Mouse (Mus musculus) thymus, adult 2 months (tissue): Measurements from ENCODE around the gene Cisd3. TPM values are rescaled to one million over a fixed set of nuclear protein-coding genes. Genes with fewer than 3 reads are reported as not detected.

Experiments used
- DNase-seq: peaks from one replicate; pipeline ENCODE4 v3.0.0; 2021
- H3K27ac ChIP-seq: fragments of 200-500 bp; 2 replicates; pipeline ENCODE4 v1.5.1; 2012; ENCODE audit warnings: low read length, control low read depth; ENCODE audit not compliant: control insufficient read depth, insufficient read depth
- H3K27me3 ChIP-seq: fragments of 200-500 bp; 2 replicates; pipeline ENCODE4 v1.6.1; 2012; ENCODE audit warnings: mild to moderate bottlenecking, low read length, moderate library complexity, mixed read lengths; ENCODE audit not compliant: control insufficient read depth, insufficient read depth
- H3K36me3 ChIP-seq: fragments of 200-500 bp; 2 replicates; pipeline ENCODE4 v1.6.1; 2012; ENCODE audit warnings: mild to moderate bottlenecking, low read length, moderate library complexity; ENCODE audit not compliant: control insufficient read depth, insufficient read depth
- H3K4me1 ChIP-seq: fragments of 200-500 bp; replicated peaks from 2 replicates; pipeline ENCODE4 v1.6.1; 2012; ENCODE audit warnings: low read length; ENCODE audit not compliant: control insufficient read depth, insufficient read depth
- H3K4me3 ChIP-seq: fragments of 200-500 bp; 2 replicates; pipeline ENCODE4 v1.5.1; 2012; ENCODE audit warnings: mild to moderate bottlenecking, low read length, control low read depth, moderate library complexity; ENCODE audit not compliant: control insufficient read depth, insufficient read depth
- CTCF ChIP-seq: fragments of 200-500 bp; IDR thresholded peaks from 2 replicates; pipeline ENCODE4 v1.5.1; 2012; ENCODE audit warnings: mild to moderate bottlenecking, control low read depth, low read length, moderate library complexity, borderline replicate concordance; ENCODE audit not compliant: control insufficient read depth, poor library complexity, insufficient read depth; ENCODE audit errors: extremely low read depth
- POLR2A ChIP-seq: fragments of 200-500 bp; IDR thresholded peaks from 2 replicates; pipeline ENCODE4 v1.6.1; 2012; ENCODE audit warnings: mild to moderate bottlenecking, low read length, control low read depth, moderate library complexity; ENCODE audit not compliant: control insufficient read depth, poor library complexity, insufficient read depth; ENCODE audit errors: extremely low read depth
- WGBS: fragments of 180-500 bp; shearing (Covaris S2); methylation state at CpG from one replicate; pipeline ENCODE4 v1.1.7; 2018; 5-methylcytosine and 5-hydroxymethylcytosine counted together
- polyA plus RNA-seq: library from polyadenylated mRNA; depleted of rRNA; stranded (reverse); fragments of >200 nt; gene quantifications from 2 replicates; pipeline ENCODE4 v1.2.3, GENCODE M21; 2012

Gene Cisd3
- polyA plus RNA-seq, 1 experiment = 24.9 TPM

DNA sequence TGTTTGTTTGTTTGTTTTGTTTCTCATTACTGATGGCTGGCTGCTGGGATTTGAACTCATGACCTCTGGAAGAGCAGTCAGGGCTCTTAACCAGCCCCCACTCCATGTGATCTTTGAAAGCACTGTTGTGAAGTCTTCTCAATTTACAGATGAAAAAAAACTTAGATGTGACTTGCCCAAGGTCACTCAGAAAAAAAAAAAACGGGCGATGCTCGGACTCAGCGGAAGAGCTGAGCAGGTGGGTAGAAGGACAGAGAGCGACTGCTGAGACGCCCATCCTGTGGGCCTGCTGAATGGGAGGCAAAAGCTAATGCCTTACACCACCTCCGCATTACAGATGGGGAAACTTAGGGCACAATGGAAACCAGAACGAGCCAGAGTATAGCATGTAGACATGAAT is 11.0 kb downstream of the Cisd3 start:
- H3K36me3 ChIP-seq = no peaks in the 10 kb centered on the region
- TF ChIP-seq CTCF (no peak), POLR2A (no peak)
- H3K27me3 ChIP-seq = peaks cover 14% of the 10 kb centered on the region; the same call in 1 of the 2 replicates
- no peak overlapping the region for H3K27ac ChIP-seq
- H3K4me3 ChIP-seq = no peak overlapping the region
- no peak for DNase-seq
- peaks cover 21% of the 10 kb centered on the region for H3K4me1 ChIP-seq
- WGBS = 95% methylated on average over 8 of the region's 8 CpGs

DNA sequence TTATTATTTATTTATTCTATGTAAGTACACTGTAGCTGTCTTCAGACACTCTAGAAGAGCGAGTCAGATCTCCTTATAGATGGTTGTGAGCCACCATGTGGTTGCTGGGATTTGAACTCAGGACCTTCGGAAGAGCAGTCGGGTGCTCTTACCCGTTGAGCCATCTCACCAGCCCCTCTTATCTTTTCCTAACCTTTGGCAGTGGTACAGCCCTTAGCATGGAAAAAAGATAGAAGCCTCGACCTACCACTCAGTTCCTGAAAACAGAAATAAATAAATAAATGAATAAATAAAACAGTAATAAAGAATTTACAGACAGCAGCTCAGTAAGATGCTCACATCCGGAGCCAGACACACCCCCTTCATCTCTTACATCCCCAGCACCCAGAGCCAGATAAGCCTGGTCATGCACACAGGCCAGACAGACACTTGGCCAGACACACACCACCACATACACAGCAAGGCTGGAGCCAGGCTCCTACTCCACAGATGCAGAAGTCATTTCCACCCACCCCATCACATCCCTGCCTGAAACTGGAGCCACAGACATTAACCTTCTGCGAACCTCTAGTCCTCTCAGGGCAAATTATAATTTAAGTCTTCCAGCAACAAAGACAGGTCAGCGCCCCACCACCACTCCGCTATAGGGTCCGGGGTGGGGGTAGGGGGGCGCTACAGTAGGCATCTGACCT is 11.7 kb downstream of the Cisd3 start:
- Histone ChIP-seq H3K36me3 (no peaks in the 10 kb centered on the region), H3K4me3 (no peak overlapping the region), H3K27ac (no peak overlapping the region), H3K27me3 (peaks cover 14% of the 10 kb centered on the region; the same call in 1 of the 2 replicates), H3K4me1 (peaks cover 21% of the 10 kb centered on the region)
- WGBS = 91% methylated on average over 11 of the region's 11 CpGs
- TF ChIP-seq POLR2A (no peak), CTCF (no peak)
- DNase-seq = no peak

DNA sequence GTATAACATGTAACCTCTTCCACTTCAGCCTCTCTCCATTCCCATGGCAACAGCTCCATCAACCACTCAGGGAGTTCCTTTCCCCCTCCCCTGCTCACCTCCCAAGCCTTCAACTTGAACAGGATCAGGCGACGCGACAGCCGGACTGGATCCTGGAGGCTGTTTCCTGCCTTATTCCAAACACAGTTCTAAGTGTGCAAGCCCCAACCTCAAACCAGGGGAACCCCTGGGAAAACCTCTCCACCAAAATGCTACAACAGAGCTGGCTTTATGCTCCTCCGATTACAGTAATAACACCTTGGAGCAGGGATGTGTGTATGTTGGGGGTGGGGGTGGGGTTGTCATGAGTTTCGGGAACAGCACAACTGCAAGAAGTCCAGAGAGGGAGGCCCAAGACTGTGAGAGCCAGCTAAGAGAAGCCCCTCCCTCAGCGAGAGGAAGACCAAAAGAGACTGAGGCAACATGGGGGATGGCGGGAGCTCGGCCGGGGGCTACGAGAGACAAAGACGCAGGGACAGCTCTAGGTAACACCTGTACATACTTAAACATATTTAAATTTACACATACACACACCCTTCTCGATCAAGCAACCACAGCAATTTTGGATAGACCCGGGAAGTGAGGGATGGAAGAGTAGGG is 12.4 kb downstream of the Cisd3 start:
- Histone ChIP-seq H3K4me3 (no peak overlapping the region), H3K4me1 (peaks cover 21% of the 10 kb centered on the region), H3K27me3 (peaks cover 14% of the 10 kb centered on the region; the same call in 1 of the 2 replicates), H3K27ac (no peak overlapping the region), H3K36me3 (no peaks in the 10 kb centered on the region)
- DNase-seq = no peak
- WGBS = 73% methylated on average over 14 of the region's 14 CpGs
- no peak for TF ChIP-seq POLR2A
- TF ChIP-seq CTCF = no peak

DNA sequence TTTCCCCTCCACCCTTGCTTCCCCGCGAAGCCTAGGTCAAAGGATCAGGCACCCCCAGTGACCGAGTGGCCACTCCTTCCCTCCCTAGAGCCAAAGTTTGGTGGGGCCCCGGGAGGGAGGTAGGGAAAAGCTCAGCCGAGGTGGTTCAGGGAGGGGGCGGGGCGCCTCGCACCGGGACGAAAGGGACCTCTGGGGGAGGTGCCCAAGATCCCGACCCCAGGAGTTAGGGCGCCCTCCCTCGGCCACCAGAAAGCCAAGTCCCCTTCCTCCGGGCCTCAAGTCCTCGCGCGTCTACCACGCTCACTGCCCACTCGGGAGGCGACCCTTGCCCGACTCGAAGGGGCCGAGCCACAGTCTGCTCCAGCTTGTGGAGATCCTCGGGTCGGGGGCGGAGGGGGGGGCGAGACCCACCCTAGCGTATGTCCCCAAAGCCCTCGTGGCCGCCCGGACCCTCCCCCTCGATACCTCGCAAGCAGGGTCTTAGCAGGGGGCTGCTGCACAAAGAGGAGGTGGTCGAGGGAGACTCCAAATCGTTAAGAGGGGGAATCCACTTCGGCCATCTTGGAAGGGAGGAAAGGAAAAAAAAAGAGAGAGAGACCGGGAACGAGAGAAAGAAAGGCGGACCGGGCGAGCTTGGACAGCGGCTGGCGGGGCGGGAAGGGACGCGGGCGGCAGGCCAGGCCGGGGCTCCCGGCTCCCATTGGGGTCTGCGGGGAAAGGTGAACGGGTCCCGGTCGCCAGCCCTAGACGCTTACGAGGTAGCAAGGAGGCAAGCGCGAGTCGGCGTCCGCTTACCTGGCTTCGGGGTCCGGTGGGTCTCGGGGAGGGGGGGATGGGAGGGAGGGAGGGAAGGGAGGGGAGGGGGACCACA is 13.3 kb downstream of the Cisd3 start:
- H3K36me3 ChIP-seq = no peaks in the 10 kb centered on the region
- peaks cover 25% of the 10 kb centered on the region for H3K4me1 ChIP-seq
- peak overlapping the region; percentile 37 for H3K4me3 ChIP-seq
- peaks cover 14% of the 10 kb centered on the region; the same call in 1 of the 2 replicates for H3K27me3 ChIP-seq
- no peak for DNase-seq
- WGBS = under 1% methylated on average over 63 of the region's 63 CpGs
- no peak for TF ChIP-seq CTCF
- no peak for TF ChIP-seq POLR2A
- no peak overlapping the region for H3K27ac ChIP-seq

DNA sequence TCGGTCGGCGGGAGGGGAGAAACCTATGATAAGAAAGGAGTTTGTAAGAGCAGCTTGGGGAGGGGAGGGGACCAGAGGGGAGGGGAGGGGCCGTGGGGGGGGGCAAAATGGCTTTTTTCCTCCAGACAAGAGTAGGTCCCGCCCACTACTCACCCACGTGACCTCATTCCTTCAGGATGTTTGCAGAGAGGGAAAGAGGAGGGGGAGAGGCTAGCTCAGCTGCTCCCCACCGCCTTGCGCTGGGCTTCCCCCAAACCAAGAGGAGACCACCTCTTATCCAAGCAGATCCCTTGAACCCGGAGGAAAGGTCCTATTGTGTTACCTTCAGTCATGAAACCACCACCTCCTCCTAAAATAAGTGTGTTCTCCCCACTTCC is 14.0 kb downstream of the Cisd3 start:
- Histone ChIP-seq H3K27ac (no peak overlapping the region), H3K27me3 (peaks cover 14% of the 10 kb centered on the region; the same call in 1 of the 2 replicates), H3K4me1 (peaks cover 29% of the 10 kb centered on the region), H3K36me3 (no peaks in the 10 kb centered on the region), H3K4me3 (peak overlapping the region; percentile 43)
- no peak for DNase-seq
- 0% methylated on average over 9 of the region's 9 CpGs for WGBS
- no peak for TF ChIP-seq POLR2A
- TF ChIP-seq CTCF = no peak
